ENCODE assay signal across 9 mouse cellular contexts in genomic region chr7:66107930-66108329, GRCm38 (mm10). TPM values are rescaled to one million over a fixed set of nuclear protein-coding genes. Genes with fewer than 3 reads are reported as not detected.
A peak's percentile ranks its signal among the peaks of the same experiment; 100 is the strongest.
DNase-seq lines count a peak whose midpoint lies in the region; ATAC-seq and TF ChIP-seq lines count a peak whose summit lies in the region.
"Had no signal": no experiment of that assay in that cellular context is flagged by ENCODE, and none has a peak within 500 bp of the region (broad histone marks: within the 10 kb centered on the region; RNA-seq: fewer than 3 reads in every experiment).

No protein-coding gene starts in this region.

- no peaks in the 10 kb centered on the region for H3K9me3 ChIP-seq in kidney, embryonic 14.5 days (ENCODE audit: control insufficient read depth, low read length)
- H3K9me3 ChIP-seq: embryonic facial prominence, embryonic 15.5 days; lung, embryonic 15.5 days had no signal

- 14% methylated on average over 7 of the region's 7 CpGs for WGBS in kidney, embryonic 14.5 days

- peaks cover 9% of the 10 kb centered on the region; the same call in 1 of the 2 replicates for H3K4me1 ChIP-seq in kidney, embryonic 14.5 days (ENCODE audit: control insufficient read depth, insufficient read depth, low read length)
- H3K4me1 ChIP-seq in bone marrow macrophage, adult 2 months (ENCODE audit: control insufficient read depth, insufficient read depth, low read length), result peaks cover 4% of the 10 kb centered on the region

- peak; percentile 13 to 29 for DNase-seq in kidney, adult 8-10 months
- DNase-seq in MN1 (ENCODE audit: low spot score) (peak; percentile 72), liver (peak; percentile 43)
- no peak for DNase-seq in right cerebral cortex, postnatal 25 days
- DNase-seq in gastrocnemius, postnatal 10 days, result no peak

- 0 out of 2 replicates have a peak, but pooled peaks have one; percentile 27 for TF ChIP-seq CTCF in bone marrow macrophage, adult 2 months (IDR thresholded peaks at IDR 0.05; ENCODE audit: low read depth, low read length)

- H3K9ac ChIP-seq in kidney, embryonic 14.5 days (ENCODE audit: low read depth, low read length), result no peak overlapping the region

- H3K27ac ChIP-seq in kidney, embryonic 14.5 days (ENCODE audit: low read depth, low read length), result no peak overlapping the region
- no peak overlapping the region for H3K27ac ChIP-seq in bone marrow macrophage, adult 2 months (ENCODE audit: insufficient read depth, low read depth, low read length)

- no peak for ATAC-seq in kidney, embryonic 14.5 days (ENCODE audit: low FRiP score, low TSS enrichment)

- H3K27me3 ChIP-seq in kidney, embryonic 14.5 days (ENCODE audit: control insufficient read depth, insufficient read depth, low read length), result no peaks in the 10 kb centered on the region
- H3K27me3 ChIP-seq: embryonic facial prominence, embryonic 15.5 days; lung, embryonic 15.5 days had no signal

- no peaks in the 10 kb centered on the region for H3K36me3 ChIP-seq in kidney, embryonic 14.5 days (ENCODE audit: control insufficient read depth, insufficient read depth, low read length)
- H3K36me3 ChIP-seq: embryonic facial prominence, embryonic 15.5 days; lung, embryonic 15.5 days had no signal

- no peak for TF ChIP-seq POLR2A in bone marrow macrophage, adult 2 months (IDR thresholded peaks at IDR 0.05; ENCODE audit: borderline replicate concordance, low read depth, low read length)

- H3K4me2 ChIP-seq in kidney, embryonic 14.5 days (replicated peaks; ENCODE audit: low read depth, low read length), result no peak overlapping the region

- no peak overlapping the region for H3K4me3 ChIP-seq in kidney, embryonic 14.5 days (ENCODE audit: low read length)
- no peak overlapping the region for H3K4me3 ChIP-seq in bone marrow macrophage, adult 2 months (ENCODE audit: insufficient read depth, low read length)

RNA-seq across cellular contexts. Expression of gene Chsy1, which starts 1.4 kb away (rescaled TPM):
- 26.0 and 29.7 TPM in 2 replicates for polyA plus RNA-seq in kidney, embryonic 14.5 days (2014; fragmentation: Nextera tagmentation; extraction: Ambion mirVana)
- 10.8 and 11.8 TPM in 2 replicates for polyA plus RNA-seq in bone marrow macrophage, adult 2 months (2012; ENCODE audit: insufficient read depth, insufficient read length, missing spikeins)
- total RNA-seq in gastrocnemius, postnatal 10 days (2021), result 10 to 100 TPM; 12.1 to 19.0 TPM

RNA-seq across cellular contexts. Expression of gene Selenos, which starts 28.5 kb away (rescaled TPM):
- polyA plus RNA-seq in kidney, embryonic 14.5 days (2014; fragmentation: Nextera tagmentation; extraction: Ambion mirVana), result 96.6 and 108 TPM in 2 replicates
- 75.3 and 89.0 TPM in 2 replicates for polyA plus RNA-seq in bone marrow macrophage, adult 2 months (2012; ENCODE audit: insufficient read depth, insufficient read length, missing spikeins)
- total RNA-seq in gastrocnemius, postnatal 10 days (2021), result 10 to 100 TPM; 31.4 to 31.7 TPM

RNA-seq across cellular contexts. Expression of gene Snrpa1, which starts 49.1 kb away (rescaled TPM):
- 201 and 241 TPM in 2 replicates for polyA plus RNA-seq in kidney, embryonic 14.5 days (2014; fragmentation: Nextera tagmentation; extraction: Ambion mirVana)
- polyA plus RNA-seq in bone marrow macrophage, adult 2 months (2012; ENCODE audit: insufficient read depth, insufficient read length, missing spikeins), result 29.6 and 33.5 TPM in 2 replicates
- 10 to 100 TPM; 26.0 to 26.6 TPM for total RNA-seq in gastrocnemius, postnatal 10 days (2021)

Comparison
In these comparisons a context has a peak if more than half of its experiments do, and no peak if none do; other contexts are left out.
1. DNase-seq: peak in kidney, adult 8-10 months (2 of 2), MN1 (single experiment) and liver (single experiment); none in right cerebral cortex, postnatal 25 days (single experiment) and gastrocnemius, postnatal 10 days (single experiment).